Mouse (Mus musculus) spleen, adult 2 months (tissue): ENCODE results near the gene Lpar3. TPM values are rescaled to one million over a fixed set of nuclear protein-coding genes. Genes with fewer than 3 reads are reported as not detected.

Experiments used
- DNase-seq, 2 experiments: peaks; one replicate each; pipeline versions ENCODE4 v3.0.0 to v3.0.0-alpha.2; 2012 to 2021; ENCODE audit warnings: low spot score in 2 of 2, low read depth in 1 of 2
- H3K27ac ChIP-seq: fragments of 200-500 bp; 2 replicates; pipeline ENCODE4 v1.5.1; 2012; ENCODE audit warnings: low read length, inconsistent platforms; ENCODE audit not compliant: insufficient read depth
- H3K27me3 ChIP-seq: fragments of 200-500 bp; 2 replicates; pipeline ENCODE4 v1.6.1; 2012; ENCODE audit warnings: mild to moderate bottlenecking, moderate library complexity, low read length, inconsistent platforms; ENCODE audit not compliant: control insufficient read depth, insufficient read depth
- H3K36me3 ChIP-seq: fragments of 200-500 bp; 2 replicates; pipeline ENCODE4 v1.6.1; 2012; ENCODE audit warnings: mild to moderate bottlenecking, low read length, inconsistent platforms; ENCODE audit not compliant: control insufficient read depth, insufficient read depth
- H3K4me1 ChIP-seq: fragments of 200-500 bp; 2 replicates; pipeline ENCODE4 v1.6.1; 2011; ENCODE audit warnings: inconsistent platforms; ENCODE audit not compliant: control insufficient read depth, insufficient read depth, insufficient read length
- H3K4me3 ChIP-seq: fragments of 200-500 bp; 2 replicates; pipeline ENCODE4 v1.5.1; 2011; ENCODE audit warnings: mild to moderate bottlenecking, inconsistent platforms; ENCODE audit not compliant: insufficient read depth, insufficient read length; ENCODE audit errors: extremely low read depth
- CTCF ChIP-seq: fragments of 200-500 bp; IDR thresholded peaks from 2 replicates; pipeline ENCODE4 v1.5.1; 2011; ENCODE audit warnings: mild to moderate bottlenecking, inconsistent platforms; ENCODE audit not compliant: insufficient read depth, insufficient read length, insufficient replicate concordance; ENCODE audit errors: extremely low read depth
- POLR2A ChIP-seq: fragments of 200-500 bp; IDR thresholded peaks from 2 replicates; pipeline ENCODE4 v1.6.1; 2011; ENCODE audit warnings: low read depth, low read length, inconsistent platforms
- WGBS: fragments of 180-500 bp; shearing (Covaris S2); methylation state at CpG from one replicate; pipeline ENCODE4 v1.1.7; 2018; 5-methylcytosine and 5-hydroxymethylcytosine counted together
- polyA plus RNA-seq: library from polyadenylated mRNA; depleted of rRNA; stranded (reverse); fragments of >200 nt; gene quantifications from 2 replicates; pipeline ENCODE4 v1.2.3, GENCODE M21; 2012

The Lpar3 gene
- polyA plus RNA-seq, 1 experiment = 0.57 TPM

GRCm38 (mm10) chr3:146237676-146238075 is 16.9 kb downstream of the Lpar3 start:
- Histone ChIP-seq H3K36me3 (no peaks in the 10 kb centered on the region), H3K4me3 (no peak overlapping the region), H3K27ac (no peak overlapping the region), H3K27me3 (no peaks in the 10 kb centered on the region), H3K4me1 (no peaks in the 10 kb centered on the region)
- TF ChIP-seq CTCF (no peak), POLR2A (no peak)
- 91% methylated on average over 5 of the region's 5 CpGs for WGBS
- DNase-seq = no peak

- Histone ChIP-seq H3K27me3 (no peaks in the 10 kb centered on the region), H3K4me3 (no peak overlapping the region), H3K36me3 (no peaks in the 10 kb centered on the region), H3K27ac (no peak overlapping the region), H3K4me1 (no peaks in the 10 kb centered on the region)
- WGBS = 83% methylated on average over 1 of the region's 1 CpGs
- DNase-seq = no peak
- TF ChIP-seq POLR2A (no peak), CTCF (no peak)
Observed at GRCm38 (mm10) chr3:146244630-146245029, 23.9 kb downstream of the Lpar3 start.

- no peaks in the 10 kb centered on the region for H3K36me3 ChIP-seq
- 66% methylated on average over 8 of the region's 8 CpGs for WGBS
- DNase-seq = no peak
- H3K27ac ChIP-seq = no peak overlapping the region
- no peak overlapping the region for H3K4me3 ChIP-seq
- no peaks in the 10 kb centered on the region for H3K4me1 ChIP-seq
- TF ChIP-seq POLR2A (no peak), CTCF (no peak)
- H3K27me3 ChIP-seq = no peaks in the 10 kb centered on the region
Observed at GRCm38 (mm10) chr3:146246557-146246956, 25.8 kb downstream of the Lpar3 start.

- no peak for DNase-seq
- 88% methylated on average over 2 of the region's 2 CpGs for WGBS
- Histone ChIP-seq H3K4me1 (no peaks in the 10 kb centered on the region), H3K36me3 (no peaks in the 10 kb centered on the region), H3K27me3 (no peaks in the 10 kb centered on the region), H3K27ac (no peak overlapping the region), H3K4me3 (no peak overlapping the region)
- TF ChIP-seq POLR2A = no peak
- TF ChIP-seq CTCF = no peak
Observed at GRCm38 (mm10) chr3:146246992-146247391, 26.2 kb downstream of the Lpar3 start.

- Histone ChIP-seq H3K4me1 (no peaks in the 10 kb centered on the region), H3K27me3 (no peaks in the 10 kb centered on the region), H3K36me3 (no peaks in the 10 kb centered on the region), H3K4me3 (no peak overlapping the region), H3K27ac (no peak overlapping the region)
- TF ChIP-seq CTCF = no peak
- no peak for TF ChIP-seq POLR2A
- WGBS = 83% methylated on average over 8 of the region's 8 CpGs
- DNase-seq = no peak
Observed at GRCm38 (mm10) chr3:146249895-146250294, 29.1 kb downstream of the Lpar3 start.

GRCm38 (mm10) chr3:146251771-146252170 is 31.0 kb downstream of the Lpar3 start:
- no peak for DNase-seq
- Histone ChIP-seq H3K27ac (no peak overlapping the region), H3K27me3 (no peaks in the 10 kb centered on the region), H3K36me3 (no peaks in the 10 kb centered on the region), H3K4me3 (no peak overlapping the region), H3K4me1 (peaks cover 6% of the 10 kb centered on the region; the same call in 1 of the 2 replicates)
- TF ChIP-seq CTCF (no peak), POLR2A (no peak)
- WGBS = 85% methylated on average over 6 of the region's 6 CpGs

- TF ChIP-seq POLR2A (no peak), CTCF (no peak)
- Histone ChIP-seq H3K27ac (no peak overlapping the region), H3K4me3 (no peak overlapping the region), H3K36me3 (no peaks in the 10 kb centered on the region), H3K27me3 (no peaks in the 10 kb centered on the region), H3K4me1 (peaks cover 15% of the 10 kb centered on the region; the same call in 1 of the 2 replicates)
- DNase-seq = no peak
- 73% methylated on average over 3 of the region's 3 CpGs for WGBS
Observed at GRCm38 (mm10) chr3:146253736-146254320, 33.1 kb downstream of the Lpar3 start.
